Mouse (Mus musculus) kidney, adult 2 months (tissue): Measurements from ENCODE around the gene Igf1r.

Experiments used
- CTCF ChIP-seq: fragments of 200-500 bp; conservative IDR thresholded peaks from 2 replicates; pipeline ENCODE4 v1.5.1; 2011; ENCODE audit warnings: low read depth, mild to moderate bottlenecking, control low read depth, low read length, moderate library complexity, mixed read lengths; ENCODE audit not compliant: insufficient read depth, insufficient read length
- POLR2A ChIP-seq: fragments of 200-500 bp; IDR thresholded peaks from one replicate; pipeline ENCODE4 v1.6.1; 2011; ENCODE audit warnings: low read depth, low read length, control low read depth

GRCm38 (mm10) chr7:68087496-68087895 is 134.9 kb downstream of the Igf1r start:
- TF ChIP-seq CTCF (no peak), POLR2A (no peak)
